Mouse (Mus musculus): ENCODE data around the gene Icam2. TPM values are rescaled to one million over a fixed set of nuclear protein-coding genes. Genes with fewer than 3 reads are reported as not detected.

The Icam2 gene
- total RNA-seq, 2 experiments from 2014 or later, result 55.6 to 56.5 TPM

GRCm38 (mm10) chr11:106390757-106391156 is 2.9 kb upstream of the Icam2 start:
- DNase-seq, result no peak

- DNase-seq, result no peak
These were observed 1.7 kb upstream of the Icam2 start for GRCm38 (mm10) chr11:106389611-106390010.

DNA sequence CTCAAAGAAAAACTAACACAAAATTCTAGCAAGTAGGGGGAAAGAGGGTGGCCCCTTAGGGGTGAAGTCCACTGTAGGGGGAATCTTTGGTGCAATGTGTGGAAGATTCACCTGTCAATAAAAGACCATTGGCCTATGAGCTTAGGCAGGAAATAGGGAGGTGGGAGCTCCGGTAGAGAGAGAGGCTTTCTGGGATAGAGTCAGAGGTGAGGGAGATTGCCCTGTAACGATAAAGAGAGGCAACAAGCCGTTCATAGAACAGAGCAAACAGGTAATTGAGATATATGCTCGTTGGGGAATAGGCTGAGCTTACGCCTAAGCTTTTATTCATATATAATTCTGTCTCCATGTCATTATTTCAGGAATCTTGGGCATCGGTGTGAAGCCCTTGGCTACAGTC is 855 bp downstream of the Icam2 start:
- no peak for DNase-seq

GRCm38 (mm10) chr11:106386409-106386808 is 1.5 kb downstream of the Icam2 start:
- no peak for DNase-seq

DNA sequence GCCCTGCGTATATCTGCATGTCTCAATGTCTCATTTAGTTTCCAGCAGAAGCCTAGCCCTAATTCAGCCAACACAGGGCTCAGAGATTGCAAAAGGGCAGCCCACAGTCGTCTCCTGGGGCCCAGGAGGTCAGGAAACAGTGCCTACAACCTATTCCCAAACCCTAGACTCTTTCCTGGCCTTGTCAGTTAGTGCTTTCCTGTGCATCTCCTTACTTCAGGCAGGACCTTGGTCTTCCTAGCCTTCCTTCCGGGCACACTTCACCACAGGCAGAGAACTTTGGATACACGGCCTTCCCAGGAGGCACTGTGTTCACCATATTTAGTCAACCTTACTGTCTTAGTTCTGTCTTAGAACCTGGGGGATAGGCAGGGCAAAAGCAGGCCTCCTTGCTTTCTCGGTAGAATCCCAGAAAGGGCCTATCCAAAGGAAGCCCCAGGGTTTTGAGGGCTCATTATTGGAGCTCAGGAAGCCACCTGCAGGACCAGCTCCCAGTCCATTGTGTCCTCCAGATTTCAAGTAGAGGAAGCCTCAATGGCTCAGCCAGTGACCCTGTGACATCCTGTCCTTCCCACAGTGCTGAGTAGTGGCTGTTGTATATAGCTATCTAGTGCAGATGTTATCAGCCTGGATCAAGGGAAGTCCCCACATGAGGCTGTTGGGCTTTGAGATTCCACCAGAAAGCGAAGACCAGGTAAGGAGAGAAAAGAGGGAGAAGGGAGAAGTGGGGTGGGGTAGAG is 4.7 kb downstream of the Icam2 start:
- DNase-seq, result no peak

GRCm38 (mm10) chr11:106382424-106382823 is 5.5 kb downstream of the Icam2 start:
- peak; percentile 49 for DNase-seq

GRCm38 (mm10) chr11:106381883-106382282 is 6.0 kb downstream of the Icam2 start:
- DNase-seq, result peak; percentile 55

- no peak for DNase-seq
These were observed 6.9 kb downstream of the Icam2 start for GRCm38 (mm10) chr11:106381011-106381410.

DNA sequence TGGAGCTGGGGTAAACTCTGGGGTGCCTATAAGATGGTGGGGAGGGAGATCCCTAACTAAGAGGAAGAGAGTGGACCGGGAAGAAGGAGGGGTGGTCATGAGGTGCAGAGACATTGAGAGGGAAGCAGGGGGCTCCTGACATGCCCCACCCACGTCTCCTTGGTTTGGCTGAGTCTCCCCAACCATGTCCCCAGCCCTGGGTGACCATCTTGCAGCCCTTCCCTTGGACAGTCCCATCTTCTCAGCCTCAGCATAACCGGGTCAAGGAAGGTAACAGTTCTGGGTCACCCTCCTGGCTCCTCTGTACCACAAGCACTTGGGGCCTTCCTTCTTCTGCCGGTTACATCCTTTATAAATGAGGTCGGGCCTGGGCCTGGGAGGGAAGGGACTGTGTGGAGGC is 12.9 kb downstream of the Icam2 start:
- DNase-seq, result no peak

DNA sequence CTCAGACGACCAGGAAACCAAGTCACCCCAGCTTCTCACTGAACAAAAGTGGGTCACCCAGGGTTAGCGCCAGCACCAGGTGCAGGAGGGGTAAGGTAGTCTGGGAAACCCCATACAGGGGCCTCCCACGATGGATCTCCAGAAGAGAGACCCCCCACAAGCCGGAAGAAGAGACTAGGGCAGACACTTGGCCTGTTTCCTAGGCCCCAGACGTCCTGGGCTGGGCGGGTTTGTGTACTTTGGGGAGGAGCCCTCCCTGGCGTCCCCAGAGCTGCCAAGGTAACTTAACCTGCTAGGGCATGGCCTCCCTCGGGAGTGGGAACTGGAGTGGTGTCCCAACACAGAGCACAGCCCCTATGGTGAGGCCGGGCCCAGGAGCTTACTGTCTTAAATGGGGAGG is 13.3 kb downstream of the Icam2 start:
- no peak for DNase-seq

DNA sequence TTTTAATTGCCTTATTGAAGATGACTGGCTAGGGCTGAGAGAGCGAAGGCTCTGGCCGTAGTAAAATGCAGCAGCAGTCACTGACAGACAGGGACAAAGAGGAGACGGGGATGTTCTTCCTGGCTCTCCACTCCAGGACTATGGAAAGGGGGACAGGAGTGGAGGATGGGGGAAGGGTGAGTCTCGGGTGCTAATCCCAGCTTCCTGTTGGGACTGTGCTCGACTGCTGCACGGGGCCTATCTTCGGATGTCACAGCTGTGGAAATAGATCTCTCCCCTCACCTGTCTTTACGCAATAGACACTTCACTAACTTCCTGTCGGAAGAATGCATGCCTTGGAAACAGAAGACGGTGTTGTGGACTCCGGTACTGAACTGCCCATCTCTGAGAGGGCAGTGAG is 13.9 kb downstream of the Icam2 start:
- DNase-seq, result no peak

DNA sequence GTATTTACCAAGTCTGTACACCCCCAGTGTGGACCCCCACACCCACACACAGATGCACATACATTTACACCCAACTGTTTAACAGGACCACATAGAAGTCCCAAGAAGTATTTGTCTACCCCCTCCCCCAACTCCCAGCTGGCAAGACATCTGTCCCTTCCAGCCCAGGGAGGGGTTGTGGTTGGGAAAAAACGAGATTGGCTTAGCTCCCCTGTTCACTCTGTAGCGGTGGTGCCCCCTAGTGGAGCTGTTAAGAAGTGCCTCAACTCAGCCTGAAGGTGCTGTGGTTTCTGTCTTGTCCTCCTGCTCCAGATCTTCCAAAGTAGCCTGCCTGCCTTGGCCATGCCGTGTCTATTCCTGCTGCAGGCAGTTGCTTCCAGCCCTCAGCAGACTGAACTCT is 21.6 kb downstream of the Icam2 start:
- DNase-seq, result peak; percentile 94

GRCm38 (mm10) chr11:106365366-106365765 is 22.5 kb downstream of the Icam2 start, which contains the start of gene Prr29:
TSS of gene Prr29 (plus strand) at chr11:106365472.
- DNase-seq, result no peak

DNA sequence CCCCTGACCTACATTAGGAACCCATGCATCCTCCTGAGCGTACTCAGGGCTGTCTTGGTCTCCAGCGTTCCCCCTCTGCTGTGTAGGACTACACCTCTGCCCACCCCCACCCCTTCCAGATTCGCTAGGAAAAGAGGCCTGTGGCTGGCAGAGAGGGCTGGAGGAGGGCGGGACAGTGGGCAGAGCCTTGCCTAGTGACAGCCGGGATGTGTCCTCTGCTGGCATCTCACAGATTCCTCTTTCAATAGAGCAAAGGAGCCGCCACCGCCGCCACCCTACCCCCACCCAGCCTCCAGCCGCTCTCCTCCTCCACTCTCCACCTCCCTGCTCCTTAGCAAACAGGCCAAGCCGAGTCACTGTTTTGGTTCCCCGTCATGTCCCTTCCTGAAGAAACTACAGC is 23.2 kb downstream of the Icam2 start:
- DNase-seq, result peak; percentile 63

DNA sequence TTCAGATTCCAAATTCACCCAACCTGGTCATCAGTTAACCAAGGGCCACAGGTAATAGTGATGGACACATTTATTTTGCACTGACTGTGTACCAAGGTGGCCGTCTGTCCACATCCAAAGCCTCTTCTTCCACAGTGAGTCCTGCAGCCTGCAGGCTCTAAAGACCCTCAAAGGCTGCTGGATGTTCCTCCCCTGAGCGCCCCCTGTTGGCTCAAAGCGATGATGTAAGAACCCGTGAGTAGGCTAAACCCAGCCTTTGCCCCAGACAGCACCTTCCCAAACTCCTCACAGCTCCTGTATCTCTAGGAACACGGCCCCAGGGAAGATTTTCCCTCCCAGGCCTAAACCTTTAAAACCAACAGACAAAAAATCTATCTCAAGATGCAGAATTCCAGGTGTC is 28.5 kb downstream of the Icam2 start:
- DNase-seq, result peak; percentile 11

DNA sequence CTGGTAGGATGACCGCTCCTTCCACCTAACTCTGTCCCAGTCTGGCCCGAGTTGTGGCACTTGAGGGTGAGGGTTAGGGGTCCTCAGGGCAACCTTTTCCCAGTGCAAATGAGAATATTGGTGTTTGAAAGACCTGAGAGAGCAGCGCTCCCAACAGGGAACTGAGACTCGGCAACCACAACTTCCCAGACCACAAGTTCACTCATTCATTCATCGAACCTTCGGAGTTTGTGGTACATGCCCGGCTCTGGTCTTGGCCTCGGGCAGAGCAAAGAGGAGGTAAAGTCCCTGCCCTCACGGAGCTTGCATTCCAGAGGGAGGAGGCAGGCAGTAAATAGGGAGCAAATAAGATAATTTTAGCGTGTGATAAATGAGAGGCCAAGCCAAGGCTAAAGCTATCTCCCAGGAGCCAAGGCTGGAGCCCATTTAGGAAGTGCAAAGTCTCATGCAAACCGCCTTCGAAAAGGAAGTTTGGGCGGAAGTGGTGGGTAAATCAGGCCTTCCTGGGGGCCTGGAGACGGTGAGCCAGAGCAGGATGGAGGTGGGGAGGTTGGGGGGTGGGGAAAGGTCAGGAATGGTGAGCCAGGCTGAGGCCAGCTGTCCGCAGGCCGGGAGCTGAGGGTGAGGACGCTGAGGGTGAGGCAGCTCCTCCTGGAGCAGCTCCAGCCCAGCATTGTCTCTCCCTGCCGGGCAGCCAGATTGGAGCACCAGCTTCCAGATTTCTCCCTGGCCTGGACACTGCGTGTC is 32.3 kb downstream of the Icam2 start:
- DNase-seq, result peak; percentile 17

DNA sequence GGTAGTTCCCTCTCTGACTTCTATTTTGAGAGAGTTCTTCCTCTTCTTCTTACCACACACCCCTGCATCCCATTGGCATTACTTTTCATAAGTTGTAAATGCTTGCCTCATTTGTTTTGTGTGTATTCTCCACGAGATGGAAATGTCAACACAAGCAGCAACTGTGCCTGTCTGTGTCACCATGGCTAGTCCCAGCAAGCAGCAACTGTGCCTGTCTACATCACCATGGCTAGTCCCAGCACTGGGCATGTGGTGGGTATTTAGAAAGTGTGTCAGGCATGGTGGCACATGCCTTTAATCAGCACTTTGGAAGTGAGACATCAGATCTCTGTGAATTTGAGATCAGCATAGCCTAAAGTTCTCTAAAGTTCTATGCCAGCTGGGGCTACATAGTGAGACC is 33.7 kb downstream of the Icam2 start:
- DNase-seq, result no peak

DNA sequence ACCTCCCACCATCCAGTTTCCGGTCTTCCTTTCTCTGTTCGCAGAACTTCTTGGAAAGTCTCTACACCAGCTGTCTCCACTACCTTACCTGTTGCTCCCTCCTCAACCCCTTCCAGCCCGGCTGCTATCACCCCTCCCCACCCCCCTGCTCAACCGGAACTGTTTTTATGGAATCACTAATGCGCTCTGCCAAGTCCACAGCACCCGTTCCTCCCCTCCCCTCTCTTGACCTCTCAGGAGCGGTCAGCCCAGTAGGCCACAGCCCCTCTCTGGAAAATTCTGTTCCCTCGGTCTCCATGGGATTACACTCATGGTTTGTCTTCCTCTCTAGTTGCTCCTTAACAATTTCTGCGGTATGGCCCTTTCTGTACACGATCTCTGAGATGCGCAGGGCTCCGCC is 34.7 kb downstream of the Icam2 start, which contains the start of gene Scn4a:
Gene Scn4a, minus strand, starts transcription at position 101 of the 400 bp plus-strand sequence.
- no peak for DNase-seq

- DNase-seq, result no peak
These were observed 35.9 kb downstream of the Icam2 start for GRCm38 (mm10) chr11:106351941-106352340.

DNA sequence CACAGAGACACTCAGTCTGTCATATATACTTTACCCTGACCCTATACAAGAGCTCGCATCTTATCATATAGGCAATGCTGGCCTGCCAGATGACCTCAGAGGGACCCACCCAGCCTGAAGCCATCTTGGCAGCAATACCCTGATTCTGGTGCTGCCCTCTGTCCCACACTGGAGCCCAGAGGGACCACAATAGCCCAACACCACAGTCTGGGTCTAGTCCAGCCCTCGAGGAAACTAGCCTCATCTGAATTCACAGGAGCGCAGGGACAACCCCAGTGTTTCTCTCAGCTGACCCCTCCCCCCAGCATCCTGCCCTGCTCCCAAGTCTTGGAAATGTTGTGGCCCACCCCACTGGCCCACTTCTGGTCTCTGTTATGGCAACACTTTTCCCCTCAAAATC is 36.6 kb downstream of the Icam2 start:
- no peak for DNase-seq

- DNase-seq, result no peak
These were observed 37.0 kb downstream of the Icam2 start for GRCm38 (mm10) chr11:106350853-106351252.

- DNase-seq, result no peak
These were observed 38.1 kb downstream of the Icam2 start for GRCm38 (mm10) chr11:106349772-106350171.

DNA sequence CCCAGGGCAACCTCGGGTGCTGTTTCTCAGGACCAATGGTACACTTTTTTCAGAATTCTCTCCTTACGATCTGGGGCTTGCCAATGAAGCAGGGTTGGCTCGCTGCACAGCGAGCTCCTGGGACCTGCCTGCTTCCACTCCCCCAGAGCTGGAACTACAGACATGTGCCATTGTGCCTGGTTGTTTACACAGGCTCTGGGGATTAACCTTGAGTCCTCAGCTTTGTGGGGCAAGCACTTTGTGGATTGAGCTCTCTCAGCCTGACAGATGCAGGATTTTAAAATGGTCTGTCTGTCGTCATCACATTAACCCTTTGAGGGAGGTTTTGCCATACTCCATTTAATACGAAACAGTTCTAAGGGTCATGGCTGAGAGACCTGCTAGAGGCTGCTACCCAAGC is 43.0 kb downstream of the Icam2 start:
- DNase-seq, result no peak

DNA sequence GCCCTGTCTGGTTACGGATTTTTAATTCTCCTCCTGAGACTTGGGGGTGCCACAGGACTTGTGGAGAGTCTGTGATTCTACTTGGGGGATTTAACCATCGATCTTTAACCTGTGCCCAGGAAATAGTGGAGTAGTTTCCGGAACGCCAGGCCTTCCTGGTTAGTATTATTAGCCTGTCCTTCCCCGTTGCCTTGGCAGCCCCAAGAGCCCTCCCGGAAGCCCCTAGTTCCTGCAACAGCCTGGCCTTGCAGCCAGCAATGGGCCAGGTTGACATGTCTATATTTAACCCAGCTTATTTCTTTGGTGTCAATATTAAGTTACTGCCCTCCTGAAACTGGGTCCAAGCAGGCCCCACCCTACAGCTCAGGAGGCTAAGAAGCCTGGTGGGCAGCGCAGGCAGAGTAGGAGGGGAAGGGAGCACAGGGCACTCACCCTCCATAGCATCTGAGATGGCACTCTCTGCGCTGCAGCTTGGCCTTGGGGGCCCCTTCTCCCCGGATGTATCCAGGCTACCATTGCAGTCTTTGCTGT is 46.8 kb downstream of the Icam2 start:
- no peak for DNase-seq
